Mouse (Mus musculus): Measurements from ENCODE around the gene Ankrd10. TPM values are rescaled to one million over a fixed set of nuclear protein-coding genes. Genes with fewer than 3 reads are reported as not detected.
"Not testable (repeated sequence)": the region's sequence is repeated elsewhere in the genome, so short reads cannot be mapped to it uniquely, and the experiment has no call there.

Gene Ankrd10
- polyA plus RNA-seq, 1 experiment from 2014 or later: 87.0 TPM

GRCm38 (mm10) chr8:11575604-11576384 lies 59.8 kb downstream of the Ankrd10 start:
- Histone ChIP-seq H3K9me3 (replicated peaks; ENCODE audit: control insufficient read depth, low read length) (no peaks in the 10 kb centered on the region), H3K36me3 (replicated peaks; ENCODE audit: control insufficient read depth, insufficient read depth, low read depth, low read length) (no peaks in the 10 kb centered on the region), H3K4me1 (ENCODE audit: control insufficient read depth, insufficient read depth, low read length) (no peaks in the 10 kb centered on the region), H3K27ac (replicated peaks; ENCODE audit: low read depth, low read length) (no peak overlapping the region), H3K4me3 (ENCODE audit: low read depth, low read length) (no peak overlapping the region), H3K9ac (replicated peaks; ENCODE audit: low read length) (no peak overlapping the region), H3K27me3 (ENCODE audit: control insufficient read depth, insufficient read depth, low read length) (no peaks in the 10 kb centered on the region), H3K4me2 (ENCODE audit: low read depth, low read length) (no peak overlapping the region)
- DNase-seq (ENCODE audit: low spot score) (peak; percentile 11), ATAC-seq (replicated peaks; ENCODE audit: insufficient number of reproducible peaks, low FRiP score, low TSS enrichment, low read depth) (0 out of 2 replicates have a peak, but pooled peaks have one; percentile 44)
- 61% methylated on average over 16 of the region's 16 CpGs for WGBS

GRCm38 (mm10) chr8:11574911-11575603 lies 60.5 kb downstream of the Ankrd10 start:
- no peaks in the 10 kb centered on the region for H3K36me3 ChIP-seq (replicated peaks; ENCODE audit: control insufficient read depth, insufficient read depth, low read depth, low read length)
- peak; percentile 10 for DNase-seq (ENCODE audit: low spot score)
- WGBS: 54% methylated on average over 9 of the region's 9 CpGs
- H3K27me3 ChIP-seq (ENCODE audit: control insufficient read depth, insufficient read depth, low read length): no peaks in the 10 kb centered on the region
- ATAC-seq (replicated peaks; ENCODE audit: insufficient number of reproducible peaks, low FRiP score, low TSS enrichment, low read depth): no peak
- no peaks in the 10 kb centered on the region for H3K9me3 ChIP-seq (replicated peaks; ENCODE audit: control insufficient read depth, low read length)
- H3K4me2 ChIP-seq (ENCODE audit: low read depth, low read length): no peak overlapping the region
- H3K4me3 ChIP-seq (ENCODE audit: low read depth, low read length): no peak overlapping the region
- H3K9ac ChIP-seq (replicated peaks; ENCODE audit: low read length): no peak overlapping the region
- H3K4me1 ChIP-seq (ENCODE audit: control insufficient read depth, insufficient read depth, low read length): no peaks in the 10 kb centered on the region
- H3K27ac ChIP-seq (replicated peaks; ENCODE audit: low read depth, low read length): no peak overlapping the region

- H3K4me2 ChIP-seq (ENCODE audit: low read depth, low read length): no peak overlapping the region
- no peak overlapping the region for H3K4me3 ChIP-seq (ENCODE audit: low read depth, low read length)
- no peak overlapping the region for H3K9ac ChIP-seq (replicated peaks; ENCODE audit: low read length)
- no peaks in the 10 kb centered on the region for H3K27me3 ChIP-seq (ENCODE audit: control insufficient read depth, insufficient read depth, low read length)
- no peaks in the 10 kb centered on the region for H3K9me3 ChIP-seq (replicated peaks; ENCODE audit: control insufficient read depth, low read length)
- WGBS: 82% methylated on average over 6 of the region's 6 CpGs
- H3K36me3 ChIP-seq (replicated peaks; ENCODE audit: control insufficient read depth, insufficient read depth, low read depth, low read length): no peaks in the 10 kb centered on the region
- no peak overlapping the region for H3K27ac ChIP-seq (replicated peaks; ENCODE audit: low read depth, low read length)
- ATAC-seq (replicated peaks; ENCODE audit: insufficient number of reproducible peaks, low FRiP score, low TSS enrichment, low read depth): no peak
- no peaks in the 10 kb centered on the region for H3K4me1 ChIP-seq (ENCODE audit: control insufficient read depth, insufficient read depth, low read length)
- DNase-seq (ENCODE audit: low spot score): no peak
Measured at GRCm38 (mm10) chr8:11572428-11572827, 63.1 kb downstream of the Ankrd10 start.

GRCm38 (mm10) chr8:11571950-11572349 lies 63.6 kb downstream of the Ankrd10 start:
- Histone ChIP-seq H3K9me3 (replicated peaks; ENCODE audit: control insufficient read depth, low read length) (no peaks in the 10 kb centered on the region), H3K4me3 (ENCODE audit: low read depth, low read length) (no peak overlapping the region), H3K36me3 (replicated peaks; ENCODE audit: control insufficient read depth, insufficient read depth, low read depth, low read length) (peaks cover 1% of the 10 kb centered on the region; the same call in 1 of the 2 replicates), H3K27ac (replicated peaks; ENCODE audit: low read depth, low read length) (no peak overlapping the region), H3K27me3 (ENCODE audit: control insufficient read depth, insufficient read depth, low read length) (no peaks in the 10 kb centered on the region), H3K4me1 (ENCODE audit: control insufficient read depth, insufficient read depth, low read length) (no peaks in the 10 kb centered on the region), H3K4me2 (ENCODE audit: low read depth, low read length) (no peak overlapping the region), H3K9ac (replicated peaks; ENCODE audit: low read length) (no peak overlapping the region)
- 81% methylated on average over 10 of the region's 10 CpGs for WGBS
- ATAC-seq (replicated peaks; ENCODE audit: insufficient number of reproducible peaks, low FRiP score, low TSS enrichment, low read depth) (no peak), DNase-seq (ENCODE audit: low spot score) (no peak)

- Histone ChIP-seq H3K4me3 (ENCODE audit: low read depth, low read length) (no peak overlapping the region), H3K4me1 (ENCODE audit: control insufficient read depth, insufficient read depth, low read length) (no peaks in the 10 kb centered on the region), H3K27ac (replicated peaks; ENCODE audit: low read depth, low read length) (no peak overlapping the region), H3K27me3 (ENCODE audit: control insufficient read depth, insufficient read depth, low read length) (no peaks in the 10 kb centered on the region), H3K9me3 (replicated peaks; ENCODE audit: control insufficient read depth, low read length) (no peaks in the 10 kb centered on the region), H3K4me2 (ENCODE audit: low read depth, low read length) (no peak overlapping the region), H3K36me3 (replicated peaks; ENCODE audit: control insufficient read depth, insufficient read depth, low read depth, low read length) (peaks cover 2% of the 10 kb centered on the region), H3K9ac (replicated peaks; ENCODE audit: low read length) (no peak overlapping the region)
- no peak for DNase-seq (ENCODE audit: low spot score)
- ATAC-seq (replicated peaks; ENCODE audit: insufficient number of reproducible peaks, low FRiP score, low TSS enrichment, low read depth): no peak
- WGBS: 92% methylated on average over 4 of the region's 4 CpGs
Measured at GRCm38 (mm10) chr8:11570742-11571141, 64.8 kb downstream of the Ankrd10 start.

GRCm38 (mm10) chr8:11569260-11570097 lies 66.1 kb downstream of the Ankrd10 start:
- DNase-seq (ENCODE audit: low spot score) (peak; percentile 72), ATAC-seq (replicated peaks; ENCODE audit: insufficient number of reproducible peaks, low FRiP score, low TSS enrichment, low read depth) (no peak)

GRCm38 (mm10) chr8:11568193-11568592 lies 67.4 kb downstream of the Ankrd10 start:
- H3K4me3 ChIP-seq (ENCODE audit: low read depth, low read length); H3K27me3 ChIP-seq (ENCODE audit: control insufficient read depth, insufficient read depth, low read length); DNase-seq (ENCODE audit: low spot score); ATAC-seq (replicated peaks; ENCODE audit: insufficient number of reproducible peaks, low FRiP score, low TSS enrichment, low read depth); H3K36me3 ChIP-seq (replicated peaks; ENCODE audit: control insufficient read depth, insufficient read depth, low read depth, low read length); H3K27ac ChIP-seq (replicated peaks; ENCODE audit: low read depth, low read length); H3K4me1 ChIP-seq (ENCODE audit: control insufficient read depth, insufficient read depth, low read length); H3K9ac ChIP-seq (replicated peaks; ENCODE audit: low read length); H3K4me2 ChIP-seq (ENCODE audit: low read depth, low read length); H3K9me3 ChIP-seq (replicated peaks; ENCODE audit: control insufficient read depth, low read length): not testable (repeated sequence)
- WGBS: 97% methylated on average over 2 of the region's 2 CpGs

More at GRCm38 (mm10) chr8:11569260-11570097, 66.1 kb downstream of the Ankrd10 start:
- H3K4me1 ChIP-seq (ENCODE audit: control insufficient read depth, insufficient read depth, low read length): no peaks in the 10 kb centered on the region
- H3K4me3 ChIP-seq (ENCODE audit: low read depth, low read length): no peak overlapping the region
- H3K4me2 ChIP-seq (ENCODE audit: low read depth, low read length): no peak overlapping the region
- no peaks in the 10 kb centered on the region for H3K27me3 ChIP-seq (ENCODE audit: control insufficient read depth, insufficient read depth, low read length)
- no peak overlapping the region for H3K9ac ChIP-seq (replicated peaks; ENCODE audit: low read length)
- H3K9me3 ChIP-seq (replicated peaks; ENCODE audit: control insufficient read depth, low read length): no peaks in the 10 kb centered on the region
- no peak overlapping the region for H3K27ac ChIP-seq (replicated peaks; ENCODE audit: low read depth, low read length)
- WGBS: 56% methylated on average over 22 of the region's 22 CpGs
- peaks cover 2% of the 10 kb centered on the region for H3K36me3 ChIP-seq (replicated peaks; ENCODE audit: control insufficient read depth, insufficient read depth, low read depth, low read length)

Data from embryonic facial prominence, embryonic 11.5 days (tissue).